Mouse (Mus musculus): ENCODE data around the gene Wwox. TPM values are rescaled to one million over a fixed set of nuclear protein-coding genes. Genes with fewer than 3 reads are reported as not detected.

Gene Wwox
- polyA plus RNA-seq, 1 experiment from 2014 or later = 10.3 TPM

DNA sequence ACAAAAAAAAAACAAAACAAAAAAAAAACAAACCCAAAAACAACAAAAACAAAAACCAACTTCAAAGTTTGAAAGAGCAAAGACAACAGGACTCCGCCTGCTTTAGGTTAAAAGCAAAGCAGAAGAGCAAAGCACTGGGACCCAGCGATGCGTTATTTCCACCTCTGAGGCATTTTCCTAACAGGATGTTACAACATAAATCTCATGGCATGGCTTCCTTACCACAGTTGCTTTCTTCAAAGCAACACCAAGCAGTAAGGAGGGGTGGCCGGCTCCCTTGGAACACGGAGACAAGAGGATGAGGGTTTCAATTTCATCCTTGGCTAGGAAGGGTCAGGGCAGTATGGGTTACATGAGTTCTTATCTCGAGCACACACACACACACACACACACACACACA, 20.6 kb upstream of the Wwox start:
- no peaks in the 10 kb centered on the region for H3K36me3 ChIP-seq (ENCODE audit: control insufficient read depth, insufficient read depth, low read length)
- H3K9ac ChIP-seq (ENCODE audit: low read depth, low read length) = no peak overlapping the region
- H3K27ac ChIP-seq (ENCODE audit: low read depth, low read length) = no peak overlapping the region
- WGBS (ENCODE audit: insufficient replicate concordance) = 73% methylated on average over 6 of the region's 6 CpGs
- H3K27me3 ChIP-seq (ENCODE audit: control insufficient read depth, insufficient read depth, low read length) = no peaks in the 10 kb centered on the region
- H3K4me1 ChIP-seq (ENCODE audit: control insufficient read depth, insufficient read depth, low read length) = no peaks in the 10 kb centered on the region
- no peak overlapping the region for H3K4me3 ChIP-seq (ENCODE audit: low read depth, low read length)
- H3K9me3 ChIP-seq (replicated peaks; ENCODE audit: control insufficient read depth, low read length) = no peaks in the 10 kb centered on the region
- no peak for ATAC-seq (replicated peaks; ENCODE audit: insufficient number of reproducible peaks, low FRiP score, low TSS enrichment)
- no peak overlapping the region for H3K4me2 ChIP-seq

DNA sequence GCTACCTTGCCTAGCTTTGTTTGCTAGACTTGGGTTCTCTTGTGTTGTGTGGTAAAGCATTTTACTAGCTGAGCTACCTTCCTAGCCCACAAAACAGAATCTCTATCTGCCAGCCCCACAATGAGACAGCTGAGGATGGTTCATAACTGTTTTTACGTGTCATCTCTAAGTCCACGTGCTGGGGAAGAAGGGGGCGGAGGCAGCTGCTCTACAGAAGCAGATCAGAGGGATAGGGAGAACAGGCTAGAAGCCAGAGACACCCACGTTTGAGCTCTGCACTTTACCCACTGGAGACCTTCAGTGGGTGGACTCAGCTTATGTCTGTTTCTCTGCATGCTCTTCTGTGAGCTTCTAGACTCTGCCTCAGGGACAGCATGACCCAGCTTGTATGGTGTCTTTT, 17.9 kb upstream of the Wwox start:
- no peaks in the 10 kb centered on the region for H3K9me3 ChIP-seq (replicated peaks; ENCODE audit: control insufficient read depth, low read length)
- H3K27ac ChIP-seq (ENCODE audit: low read depth, low read length) = no peak overlapping the region
- WGBS (ENCODE audit: insufficient replicate concordance) = 77% methylated on average over 4 of the region's 4 CpGs
- no peak overlapping the region for H3K4me2 ChIP-seq
- H3K27me3 ChIP-seq (ENCODE audit: control insufficient read depth, insufficient read depth, low read length) = no peaks in the 10 kb centered on the region
- no peaks in the 10 kb centered on the region for H3K36me3 ChIP-seq (ENCODE audit: control insufficient read depth, insufficient read depth, low read length)
- no peak for ATAC-seq (replicated peaks; ENCODE audit: insufficient number of reproducible peaks, low FRiP score, low TSS enrichment)
- no peaks in the 10 kb centered on the region for H3K4me1 ChIP-seq (ENCODE audit: control insufficient read depth, insufficient read depth, low read length)
- H3K9ac ChIP-seq (ENCODE audit: low read depth, low read length) = no peak overlapping the region
- H3K4me3 ChIP-seq (ENCODE audit: low read depth, low read length) = no peak overlapping the region

DNA sequence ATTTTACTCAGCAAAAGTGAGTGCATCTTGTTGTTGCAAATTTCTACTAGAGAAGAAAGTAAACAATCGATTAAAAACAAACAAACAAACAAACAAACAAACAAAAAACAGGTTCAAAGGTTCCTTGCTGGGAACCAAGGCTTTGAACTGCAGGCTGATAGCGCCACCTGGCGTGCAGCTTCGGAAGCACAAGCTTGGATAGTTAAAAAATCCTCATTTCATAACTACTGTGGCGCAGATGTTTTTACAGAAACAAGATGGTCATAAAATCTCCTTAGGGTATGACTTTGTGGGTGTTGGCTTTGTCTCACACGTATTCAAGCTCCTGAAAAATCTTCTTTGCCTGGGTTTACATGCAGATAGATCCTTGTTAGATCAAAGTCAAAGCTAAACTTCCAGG, 1.2 kb upstream of the Wwox start:
- ATAC-seq (replicated peaks; ENCODE audit: insufficient number of reproducible peaks, low FRiP score, low TSS enrichment) = no peak
- H3K9ac ChIP-seq (ENCODE audit: low read depth, low read length) = no peak overlapping the region
- H3K4me1 ChIP-seq (ENCODE audit: control insufficient read depth, insufficient read depth, low read length) = peaks cover 4% of the 10 kb centered on the region; the same call in 1 of the 2 replicates
- H3K27me3 ChIP-seq (ENCODE audit: control insufficient read depth, insufficient read depth, low read length) = no peaks in the 10 kb centered on the region
- H3K4me3 ChIP-seq (ENCODE audit: low read depth, low read length) = no peak overlapping the region
- H3K9me3 ChIP-seq (replicated peaks; ENCODE audit: control insufficient read depth, low read length) = no peaks in the 10 kb centered on the region
- H3K27ac ChIP-seq (ENCODE audit: low read depth, low read length) = no peak overlapping the region
- no peak overlapping the region for H3K4me2 ChIP-seq
- WGBS (ENCODE audit: insufficient replicate concordance) = 10% methylated on average over 6 of the region's 6 CpGs
- H3K36me3 ChIP-seq (ENCODE audit: control insufficient read depth, insufficient read depth, low read length) = no peaks in the 10 kb centered on the region

DNA sequence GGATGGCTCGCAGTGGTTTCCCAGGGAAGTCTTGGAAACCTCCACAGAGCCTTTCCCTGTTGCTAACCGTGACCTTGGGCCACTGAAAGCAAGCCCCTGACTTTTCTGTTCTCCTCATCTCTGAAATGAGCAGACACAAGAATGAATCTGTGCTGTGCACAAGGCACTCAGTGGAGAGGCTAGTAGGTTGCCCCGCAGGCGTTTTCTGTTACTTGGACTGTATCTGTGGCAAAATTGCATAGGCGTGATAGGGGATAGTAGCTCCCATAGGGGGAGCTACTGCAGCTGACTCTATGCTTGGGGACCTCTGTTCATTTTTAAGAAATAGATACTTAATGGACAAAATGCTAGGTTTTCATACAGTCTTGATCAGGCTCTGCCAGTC, 742 bp downstream of the Wwox start:
- no peak for ATAC-seq (replicated peaks; ENCODE audit: insufficient number of reproducible peaks, low FRiP score, low TSS enrichment)

DNA sequence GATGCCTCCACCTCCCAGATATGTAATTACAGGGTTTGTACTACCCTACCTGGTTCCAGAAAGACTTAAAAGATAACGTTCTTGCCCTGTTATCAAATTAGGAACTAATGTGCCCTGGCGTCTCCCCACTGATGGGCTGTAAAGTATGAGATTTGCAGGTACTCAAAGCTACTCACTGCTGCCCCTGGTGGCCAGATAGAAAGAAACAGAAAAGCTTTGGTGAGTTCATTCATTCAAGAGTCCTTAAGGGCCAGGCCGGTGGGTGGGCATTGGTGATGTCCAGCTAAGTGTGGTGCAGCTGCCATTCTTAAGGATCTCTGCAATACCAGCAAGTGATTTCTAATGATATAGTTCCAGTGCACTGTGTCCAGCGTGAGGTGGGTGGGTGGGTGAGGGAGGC, 2.2 kb downstream of the Wwox start:
- Histone ChIP-seq H3K36me3 (ENCODE audit: control insufficient read depth, insufficient read depth, low read length) (no peaks in the 10 kb centered on the region), H3K4me2 (no peak overlapping the region), H3K9ac (ENCODE audit: low read depth, low read length) (no peak overlapping the region), H3K9me3 (replicated peaks; ENCODE audit: control insufficient read depth, low read length) (no peaks in the 10 kb centered on the region), H3K4me1 (ENCODE audit: control insufficient read depth, insufficient read depth, low read length) (peaks cover 4% of the 10 kb centered on the region; the same call in 1 of the 2 replicates), H3K4me3 (ENCODE audit: low read depth, low read length) (no peak overlapping the region), H3K27ac (ENCODE audit: low read depth, low read length) (no peak overlapping the region), H3K27me3 (ENCODE audit: control insufficient read depth, insufficient read depth, low read length) (no peaks in the 10 kb centered on the region)
- no peak for ATAC-seq (replicated peaks; ENCODE audit: insufficient number of reproducible peaks, low FRiP score, low TSS enrichment)
- WGBS (ENCODE audit: insufficient replicate concordance) = 75% methylated on average over 4 of the region's 4 CpGs

More for the DNA sequence above, 742 bp downstream of the Wwox start:
- Histone ChIP-seq H3K27me3 (ENCODE audit: control insufficient read depth, insufficient read depth, low read length) (no peaks in the 10 kb centered on the region), H3K27ac (ENCODE audit: low read depth, low read length) (no peak overlapping the region), H3K4me3 (ENCODE audit: low read depth, low read length) (peak overlapping the region; percentile 78), H3K4me1 (ENCODE audit: control insufficient read depth, insufficient read depth, low read length) (peaks cover 4% of the 10 kb centered on the region; the same call in 1 of the 2 replicates), H3K4me2 (peak overlapping the region; percentile 94), H3K36me3 (ENCODE audit: control insufficient read depth, insufficient read depth, low read length) (no peaks in the 10 kb centered on the region), H3K9me3 (replicated peaks; ENCODE audit: control insufficient read depth, low read length) (no peaks in the 10 kb centered on the region), H3K9ac (ENCODE audit: low read depth, low read length) (peak overlapping the region; percentile 81)
- WGBS (ENCODE audit: insufficient replicate concordance) = 15% methylated on average over 5 of the region's 5 CpGs

DNA sequence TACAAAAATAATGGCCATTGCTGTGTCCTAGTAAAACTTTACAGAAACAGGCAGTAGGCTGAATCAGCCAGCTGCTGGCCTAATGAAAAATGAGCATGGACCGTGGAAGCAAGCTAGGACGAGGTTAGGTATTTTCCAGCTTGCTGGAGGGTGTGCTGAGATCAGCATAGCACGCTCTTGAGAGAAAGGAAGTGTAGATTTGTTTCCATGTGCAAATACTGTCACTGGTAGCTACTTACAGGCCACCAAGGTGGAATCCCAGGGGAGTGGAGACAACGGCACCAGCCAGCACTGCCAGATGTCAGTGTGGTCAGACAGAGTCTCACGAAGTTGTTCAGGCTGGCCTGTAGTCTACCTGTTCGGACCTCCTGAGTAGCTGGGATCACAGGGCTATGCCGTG, 7.4 kb downstream of the Wwox start:
- no peak overlapping the region for H3K4me2 ChIP-seq
- no peaks in the 10 kb centered on the region for H3K9me3 ChIP-seq (replicated peaks; ENCODE audit: control insufficient read depth, low read length)
- no peak overlapping the region for H3K9ac ChIP-seq (ENCODE audit: low read depth, low read length)
- H3K27ac ChIP-seq (ENCODE audit: low read depth, low read length) = no peak overlapping the region
- no peaks in the 10 kb centered on the region for H3K36me3 ChIP-seq (ENCODE audit: control insufficient read depth, insufficient read depth, low read length)
- H3K4me1 ChIP-seq (ENCODE audit: control insufficient read depth, insufficient read depth, low read length) = peaks cover 15% of the 10 kb centered on the region
- WGBS (ENCODE audit: insufficient replicate concordance) = 74% methylated on average over 7 of the region's 7 CpGs
- H3K27me3 ChIP-seq (ENCODE audit: control insufficient read depth, insufficient read depth, low read length) = no peaks in the 10 kb centered on the region
- no peak for ATAC-seq (replicated peaks; ENCODE audit: insufficient number of reproducible peaks, low FRiP score, low TSS enrichment)
- no peak overlapping the region for H3K4me3 ChIP-seq (ENCODE audit: low read depth, low read length)

DNA sequence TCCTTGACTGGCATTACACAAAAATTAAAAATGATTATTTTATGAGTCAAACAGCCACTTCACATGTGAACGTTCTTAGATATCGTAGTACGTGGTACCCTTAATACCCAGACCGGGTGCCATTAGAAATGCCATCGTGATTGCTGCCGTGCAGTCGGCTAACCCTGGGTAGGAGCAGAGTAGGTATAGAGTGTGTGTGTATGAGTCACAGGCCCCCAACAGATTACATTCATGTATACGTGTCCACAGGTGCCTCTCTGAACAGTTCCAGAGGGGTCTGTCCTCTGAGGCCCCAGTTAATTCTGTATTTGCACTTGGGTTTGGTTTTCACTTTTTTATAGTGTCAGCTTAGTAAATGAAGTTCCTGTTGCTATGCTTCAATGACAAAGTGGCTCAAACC, 12.8 kb downstream of the Wwox start:
- no peaks in the 10 kb centered on the region for H3K9me3 ChIP-seq (replicated peaks; ENCODE audit: control insufficient read depth, low read length)
- 87% methylated on average over 8 of the region's 8 CpGs for WGBS (ENCODE audit: insufficient replicate concordance)
- no peak overlapping the region for H3K4me2 ChIP-seq
- H3K36me3 ChIP-seq (ENCODE audit: control insufficient read depth, insufficient read depth, low read length) = no peaks in the 10 kb centered on the region
- H3K27me3 ChIP-seq (ENCODE audit: control insufficient read depth, insufficient read depth, low read length) = no peaks in the 10 kb centered on the region
- H3K27ac ChIP-seq (ENCODE audit: low read depth, low read length) = no peak overlapping the region
- peaks cover 18% of the 10 kb centered on the region for H3K4me1 ChIP-seq (ENCODE audit: control insufficient read depth, insufficient read depth, low read length)
- ATAC-seq (replicated peaks; ENCODE audit: insufficient number of reproducible peaks, low FRiP score, low TSS enrichment) = no peak
- H3K4me3 ChIP-seq (ENCODE audit: low read depth, low read length) = no peak overlapping the region
- H3K9ac ChIP-seq (ENCODE audit: low read depth, low read length) = no peak overlapping the region

DNA sequence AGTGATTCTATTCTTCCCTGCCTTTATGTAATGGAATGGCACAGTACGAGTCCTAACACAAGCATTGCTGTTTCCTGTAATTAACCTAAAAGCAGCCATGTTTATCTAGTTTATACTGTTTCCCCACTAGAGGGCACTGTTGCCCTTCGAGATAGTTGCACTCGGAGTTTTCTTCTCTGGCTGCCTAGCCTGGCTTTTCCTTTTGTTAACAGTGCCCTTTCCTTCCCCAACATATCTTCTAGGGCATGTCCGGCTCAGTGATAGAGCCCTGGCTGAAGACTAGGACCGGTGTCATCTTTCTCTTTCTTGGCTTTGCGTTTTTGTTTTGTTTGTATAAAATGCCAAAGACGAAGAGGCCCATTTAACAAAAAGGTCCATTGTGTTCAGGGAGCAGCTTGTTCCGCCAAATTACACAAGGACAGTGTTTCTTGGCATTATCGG, 13.3 kb downstream of the Wwox start:
- no peak for ATAC-seq (replicated peaks; ENCODE audit: insufficient number of reproducible peaks, low FRiP score, low TSS enrichment)
- Histone ChIP-seq H3K9ac (ENCODE audit: low read depth, low read length) (no peak overlapping the region), H3K27ac (ENCODE audit: low read depth, low read length) (no peak overlapping the region), H3K36me3 (ENCODE audit: control insufficient read depth, insufficient read depth, low read length) (no peaks in the 10 kb centered on the region), H3K4me2 (no peak overlapping the region), H3K4me3 (ENCODE audit: low read depth, low read length) (no peak overlapping the region), H3K27me3 (ENCODE audit: control insufficient read depth, insufficient read depth, low read length) (no peaks in the 10 kb centered on the region), H3K4me1 (ENCODE audit: control insufficient read depth, insufficient read depth, low read length) (peaks cover 17% of the 10 kb centered on the region), H3K9me3 (replicated peaks; ENCODE audit: control insufficient read depth, low read length) (no peaks in the 10 kb centered on the region)
- WGBS (ENCODE audit: insufficient replicate concordance) = 20% methylated on average over 9 of the region's 9 CpGs

DNA sequence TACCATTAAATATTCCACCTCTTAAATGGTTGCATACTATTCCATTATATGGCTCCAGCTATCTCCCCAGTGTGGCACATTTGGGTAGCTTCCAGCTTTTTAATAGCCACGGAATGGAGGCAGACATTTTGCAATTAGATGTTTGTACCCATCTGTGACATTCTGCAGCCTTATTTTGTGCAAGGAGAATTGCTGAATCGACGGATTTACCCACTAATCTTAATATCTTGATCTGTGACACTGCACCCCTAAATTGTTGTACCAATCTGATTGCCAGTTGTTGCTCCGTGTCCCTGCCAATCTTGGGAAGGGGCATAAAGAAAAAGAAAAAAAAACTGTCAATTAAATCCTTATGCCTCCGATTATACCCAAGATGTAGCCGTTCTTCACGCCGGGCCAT, 15.8 kb downstream of the Wwox start:
- H3K4me3 ChIP-seq (ENCODE audit: low read depth, low read length) = no peak overlapping the region
- H3K4me2 ChIP-seq = no peak overlapping the region
- H3K27me3 ChIP-seq (ENCODE audit: control insufficient read depth, insufficient read depth, low read length) = no peaks in the 10 kb centered on the region
- WGBS (ENCODE audit: insufficient replicate concordance) = 92% methylated on average over 8 of the region's 8 CpGs
- H3K36me3 ChIP-seq (ENCODE audit: control insufficient read depth, insufficient read depth, low read length) = no peaks in the 10 kb centered on the region
- no peaks in the 10 kb centered on the region for H3K9me3 ChIP-seq (replicated peaks; ENCODE audit: control insufficient read depth, low read length)
- H3K9ac ChIP-seq (ENCODE audit: low read depth, low read length) = no peak overlapping the region
- no peak overlapping the region for H3K27ac ChIP-seq (ENCODE audit: low read depth, low read length)
- no peak for ATAC-seq (replicated peaks; ENCODE audit: insufficient number of reproducible peaks, low FRiP score, low TSS enrichment)
- H3K4me1 ChIP-seq (ENCODE audit: control insufficient read depth, insufficient read depth, low read length) = peaks cover 5% of the 10 kb centered on the region; the same call in 1 of the 2 replicates
